Mouse (Mus musculus) neutrophil, adult 83 days (primary cell): ENCODE data around the gene Rcan3. TPM values are rescaled to one million over a fixed set of nuclear protein-coding genes. Genes with fewer than 3 reads are reported as not detected.

Source experiments
- total RNA-seq, 2 experiments: library from RNA; stranded (reverse); gene quantifications; one replicate each; pipeline ENCODE4 v1.2.4; 2023

The Rcan3 gene
- total RNA-seq: 1 to 10 TPM; 7.8 to 8.3 TPM

GRCm38 (mm10) chr4:135433443-135434394 lies at the start of gene Rcan3:
Rcan3 (minus strand) TSS chr4:135433853.

GRCm38 (mm10) chr4:135397991-135398390 lies 35.7 kb downstream of the Rcan3 start, which contains the start of gene Ncmap:
Ncmap (minus strand) TSS chr4:135398227.

Other genes starting within 250 kb of the Rcan3 start
- gene Clic4, start 161.0 kb downstream of the Rcan3 start, total RNA-seq: 10 to 100 TPM; 22.2 to 24.6 TPM
- 100 to 1,000 TPM; 137 to 146 TPM for gene Srrm1, start 80.5 kb downstream of the Rcan3 start, total RNA-seq
- gene Ncmap, start 35.6 kb downstream of the Rcan3 start, total RNA-seq: not detected
- gene Stpg1, start 60.9 kb upstream of the Rcan3 start, total RNA-seq: not detected
- gene Nipal3, start 61.2 kb upstream of the Rcan3 start, total RNA-seq: 10 to 100 TPM; 17.7 to 26.0 TPM
- gene Grhl3, start 139.8 kb upstream of the Rcan3 start, total RNA-seq: not detected